Mouse (Mus musculus) c-Kit-positive CD71-positive TER-119-positive erythroid progenitor cells, embryonic 14.5 days (primary cell): ENCODE measurements around the gene Satb1.

Experiments
- DNase-seq: peaks from one replicate; pipeline ENCODE4 v3.0.0-alpha.2; 2013; ENCODE audit warnings: low spot score

Satb1 gene

DNA sequence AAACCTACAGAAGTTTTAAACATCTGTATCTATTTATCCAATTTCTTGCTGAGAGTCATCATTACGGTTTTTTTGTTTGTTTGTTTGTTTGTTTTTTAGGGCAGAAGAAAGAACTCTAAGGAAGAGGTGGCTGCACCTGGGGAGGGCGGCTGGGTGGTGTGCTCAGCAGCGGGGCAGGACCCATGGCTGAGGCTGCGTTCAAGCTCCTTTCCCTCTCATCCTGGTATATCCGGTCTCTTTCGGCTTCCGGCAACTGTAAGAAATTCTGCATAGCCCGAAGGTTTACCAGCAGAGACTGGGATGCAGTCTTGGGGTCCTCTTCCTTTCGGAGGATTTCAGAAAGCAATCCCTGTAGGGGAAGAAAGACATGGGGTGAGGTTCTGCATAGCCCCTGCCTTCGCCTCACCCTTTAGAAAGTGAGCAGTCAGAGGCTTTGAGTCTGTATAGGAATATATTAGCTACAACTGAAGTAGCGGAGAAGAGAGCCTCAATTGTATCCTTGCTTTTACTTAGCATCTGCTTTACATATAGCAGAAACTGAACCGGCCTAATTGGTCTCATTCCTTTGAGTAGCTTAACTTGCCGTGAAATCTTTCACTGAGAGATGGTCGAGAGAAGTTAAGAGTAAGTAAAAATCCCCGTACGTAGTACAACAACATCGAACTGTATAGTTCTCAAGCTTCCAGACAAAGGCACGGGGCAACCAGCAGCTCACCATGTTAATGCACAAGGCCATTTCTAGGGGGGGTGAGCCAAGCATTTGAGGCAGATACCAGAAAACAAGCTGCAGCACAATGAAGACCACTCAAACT, 57.8 kb downstream of the Satb1 start:
- no peak for DNase-seq

DNA sequence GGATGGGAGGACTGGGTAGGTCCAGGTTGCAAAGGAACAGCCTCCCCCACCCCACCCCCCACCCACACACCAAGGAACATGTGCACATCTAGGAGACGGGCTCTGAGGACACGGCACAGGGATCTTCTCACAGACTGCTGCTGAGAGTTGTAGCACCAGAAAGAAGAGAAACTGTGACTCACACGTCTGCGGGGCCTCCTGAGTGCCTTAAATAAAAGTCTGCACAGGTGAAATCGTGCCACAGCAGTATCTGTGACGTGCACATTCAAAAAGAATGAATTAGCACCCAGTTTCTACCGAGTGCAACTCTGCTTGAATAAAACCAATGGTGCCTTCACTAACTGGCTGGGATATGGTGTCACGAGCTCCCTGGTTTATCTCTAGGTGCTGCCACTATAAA, 69.5 kb downstream of the Satb1 start:
- no peak for DNase-seq

DNA sequence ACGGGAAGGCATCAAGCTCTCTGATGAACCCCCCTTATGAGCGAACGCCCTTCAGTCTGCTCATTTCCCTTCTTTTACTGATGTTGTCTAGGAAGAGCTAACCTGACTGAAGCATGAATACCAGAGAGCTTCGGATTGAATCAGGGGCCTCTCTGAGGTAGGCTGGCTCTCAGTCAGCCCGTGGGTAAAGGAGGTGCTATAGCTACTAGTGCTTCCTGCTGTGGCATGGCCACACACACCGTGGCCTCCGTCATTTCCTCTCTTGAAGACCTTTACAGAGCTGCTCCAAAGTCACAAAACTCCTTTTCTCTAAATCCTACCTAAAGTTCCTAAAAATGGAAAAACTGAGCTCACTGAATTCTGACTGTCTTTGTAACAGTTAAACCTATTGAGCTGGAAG, 70.6 kb downstream of the Satb1 start:
- DNase-seq, result no peak

DNA sequence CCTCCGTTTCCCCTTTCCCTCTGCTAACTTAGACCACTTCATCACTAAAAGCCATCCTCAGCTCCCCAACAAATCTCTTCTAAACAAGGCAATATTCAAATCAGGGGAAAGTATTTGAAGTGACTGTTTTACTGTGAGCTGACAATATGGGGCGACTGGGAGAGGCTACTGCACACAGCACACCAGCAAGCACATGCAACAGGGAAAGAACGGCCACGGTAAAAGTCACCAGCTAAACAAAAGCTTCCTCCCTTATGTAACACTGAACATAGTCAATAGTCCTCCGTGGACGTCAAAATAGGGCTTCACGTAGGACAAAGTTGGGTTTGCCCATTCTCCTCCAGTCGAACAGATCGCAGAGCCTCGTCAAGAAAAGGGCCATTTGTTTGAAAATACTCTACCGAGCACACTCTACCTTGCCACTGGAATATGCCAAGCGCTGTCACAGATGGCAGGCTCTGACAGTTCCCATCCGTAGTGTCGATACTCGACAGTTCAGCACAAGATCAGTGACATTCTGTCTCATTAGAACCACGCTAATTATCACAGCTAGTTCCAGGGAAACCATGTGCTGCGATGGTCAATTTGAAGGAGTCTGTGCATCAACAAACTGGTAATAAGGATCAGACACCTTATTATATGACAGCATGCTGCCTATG, 72.0 kb downstream of the Satb1 start:
- DNase-seq, result no peak

DNA sequence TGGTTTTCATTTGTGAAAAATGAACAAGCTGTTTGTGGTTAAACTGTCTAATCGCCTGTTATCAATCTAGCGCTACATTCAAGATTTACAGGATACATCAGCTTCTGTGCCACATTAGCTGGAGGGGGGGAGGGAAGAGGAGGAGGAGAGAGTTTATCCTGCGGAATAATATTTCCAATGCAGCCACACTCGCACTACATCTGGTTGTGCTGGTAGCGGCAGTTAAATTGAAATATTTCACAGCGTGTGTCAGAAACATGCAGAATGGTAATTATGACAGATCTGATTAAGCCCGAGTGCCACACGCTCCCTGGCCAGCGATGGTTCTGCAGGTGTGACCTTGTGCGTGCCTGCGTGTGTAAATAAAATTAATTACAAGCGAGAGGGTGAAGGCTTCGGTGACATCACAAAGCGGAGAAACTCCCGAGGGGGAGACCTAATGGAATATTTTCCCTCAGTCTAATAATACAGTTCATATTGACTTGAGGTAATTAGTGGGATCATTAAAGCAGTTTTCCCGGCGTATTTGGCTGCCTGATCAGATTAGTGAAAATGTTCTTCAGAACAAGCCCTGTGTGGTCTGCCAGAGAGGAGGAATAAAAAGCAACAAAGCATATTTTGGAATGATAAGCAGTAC, 72.7 kb downstream of the Satb1 start:
- DNase-seq, result no peak

DNA sequence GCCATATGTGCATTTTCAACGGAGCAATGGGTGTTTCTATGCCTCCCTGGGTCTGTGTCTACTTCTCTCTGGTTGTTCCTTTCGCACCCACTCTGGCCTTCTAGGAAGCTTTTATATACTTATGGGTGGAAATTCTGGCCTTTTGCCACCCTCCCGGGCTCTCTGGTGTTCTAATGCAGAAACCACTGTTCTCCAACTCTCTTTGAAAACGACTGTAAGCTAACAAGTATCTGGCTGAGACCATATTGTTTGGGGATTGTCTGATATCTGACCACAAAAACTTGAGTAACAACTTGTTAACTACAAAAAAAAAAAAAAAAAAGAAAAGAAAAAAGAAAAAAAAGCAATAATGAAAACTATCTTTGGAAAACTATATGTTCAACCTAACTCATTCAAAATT, 73.6 kb downstream of the Satb1 start:
- DNase-seq, result no peak

DNA sequence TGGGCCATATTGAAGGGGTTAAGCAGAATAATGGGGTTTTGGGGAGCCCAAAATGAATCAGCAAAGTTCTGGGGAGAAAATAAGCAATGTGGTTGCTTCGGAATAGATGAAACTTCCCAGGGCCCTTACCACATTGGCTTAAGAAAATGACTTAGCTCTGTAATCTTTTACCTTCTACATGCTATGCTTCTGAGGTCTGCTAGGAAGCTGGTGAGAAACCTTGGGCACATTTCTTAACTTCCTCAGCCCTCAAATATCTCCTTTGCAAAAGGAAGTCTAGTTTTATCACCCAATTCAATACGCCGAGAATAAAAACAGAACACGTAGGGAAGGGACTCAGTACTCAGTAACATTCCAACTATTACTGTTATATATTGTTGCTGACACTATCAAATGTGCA, 80.9 kb downstream of the Satb1 start:
- DNase-seq, result no peak

DNA sequence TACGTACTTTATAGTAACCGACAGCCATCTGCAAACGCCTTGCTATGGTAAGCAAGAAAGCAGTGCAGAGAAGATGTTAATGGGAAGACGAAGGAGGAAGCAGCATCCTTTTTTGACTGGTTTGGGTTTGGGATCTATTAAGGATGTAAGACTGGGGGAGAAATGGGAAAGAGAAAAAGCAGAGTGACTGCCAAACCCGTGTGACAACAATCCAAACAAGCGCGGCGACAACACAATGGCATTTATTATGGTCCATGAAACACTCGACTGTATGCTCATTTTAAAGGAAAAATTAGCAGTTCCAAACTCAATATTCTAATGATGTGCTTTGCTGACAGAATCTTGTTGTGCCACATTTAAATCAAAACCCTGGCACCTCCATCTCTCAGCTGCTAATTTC, 85.9 kb downstream of the Satb1 start:
- no peak for DNase-seq

DNA sequence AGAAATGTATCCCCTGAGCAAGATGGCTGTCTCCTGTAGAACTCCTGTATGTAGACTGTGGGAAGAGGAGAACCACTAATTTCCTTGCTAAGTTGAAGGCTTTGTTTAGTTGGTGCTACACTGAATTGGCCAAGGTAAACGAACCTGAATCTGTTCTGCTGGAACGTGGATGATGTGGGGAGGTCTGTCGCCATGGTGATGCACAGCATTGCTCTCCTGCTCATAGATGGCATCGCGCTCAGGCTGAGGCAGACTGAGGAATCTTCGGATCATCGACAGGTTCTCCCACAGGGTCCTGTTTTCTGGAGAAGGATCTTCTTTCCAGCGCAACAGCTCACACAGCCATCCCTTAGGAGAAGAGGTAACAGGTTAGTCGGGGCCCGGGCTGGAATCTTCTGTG, 90.6 kb downstream of the Satb1 start:
- no peak for DNase-seq

DNA sequence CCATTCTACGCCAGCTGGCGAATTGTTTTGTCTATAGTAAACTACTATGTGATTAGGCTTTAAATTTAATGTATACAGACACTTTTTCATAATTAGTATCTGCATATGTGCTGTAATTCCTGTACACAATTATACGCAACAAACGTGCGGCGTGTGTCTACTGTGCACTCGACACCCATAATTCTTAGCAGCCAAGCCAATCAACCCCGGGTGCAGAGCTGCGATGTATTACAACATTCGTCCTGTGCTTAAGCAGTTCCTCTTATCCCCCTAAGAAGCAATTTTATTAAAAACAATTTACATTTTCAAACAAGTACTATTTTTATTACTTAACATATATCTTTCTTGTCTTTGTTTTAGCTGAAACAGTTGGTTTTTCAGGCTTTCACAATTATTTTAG, 92.0 kb downstream of the Satb1 start:
- DNase-seq, result no peak

DNA sequence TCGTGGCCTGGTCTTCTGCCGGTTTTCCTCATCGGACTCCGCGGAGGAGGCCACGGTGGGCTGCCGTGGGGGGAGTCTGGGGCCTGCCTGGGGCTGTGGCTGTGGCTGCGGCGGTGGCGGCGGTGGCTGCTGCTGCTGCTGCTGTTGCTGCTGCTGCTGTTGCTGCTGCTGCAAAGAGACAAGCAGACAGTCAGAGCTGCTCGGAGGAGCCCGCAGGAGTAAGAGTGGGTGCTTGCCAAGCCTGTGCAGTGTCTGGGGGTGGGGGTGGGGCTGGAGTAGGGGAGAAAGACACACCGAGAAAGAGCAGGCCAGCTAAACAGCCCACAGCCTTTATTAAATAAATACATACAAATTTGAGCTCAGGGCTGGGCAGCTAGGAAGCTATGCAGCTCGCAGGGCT, 92.8 kb downstream of the Satb1 start:
- no peak for DNase-seq

DNA sequence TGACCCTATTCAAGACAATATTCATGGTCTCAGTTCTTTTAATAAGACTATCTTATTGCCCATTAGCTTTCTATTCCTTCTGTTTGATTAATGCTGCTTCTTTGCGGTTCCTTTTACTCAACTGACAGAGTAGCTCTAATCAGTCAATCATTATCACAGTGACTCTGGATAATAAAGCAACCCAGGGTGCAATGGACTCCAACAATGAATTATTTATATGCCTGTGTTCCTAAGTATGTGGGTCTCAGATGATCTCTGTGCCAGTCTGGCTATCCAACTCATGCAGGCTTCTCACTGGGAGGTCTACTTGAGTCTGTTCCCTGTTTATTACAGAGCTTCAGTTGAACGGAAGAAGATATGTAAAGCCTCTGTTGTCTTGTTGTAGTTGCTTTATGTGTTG, 108.6 kb downstream of the Satb1 start:
- DNase-seq, result no peak

DNA sequence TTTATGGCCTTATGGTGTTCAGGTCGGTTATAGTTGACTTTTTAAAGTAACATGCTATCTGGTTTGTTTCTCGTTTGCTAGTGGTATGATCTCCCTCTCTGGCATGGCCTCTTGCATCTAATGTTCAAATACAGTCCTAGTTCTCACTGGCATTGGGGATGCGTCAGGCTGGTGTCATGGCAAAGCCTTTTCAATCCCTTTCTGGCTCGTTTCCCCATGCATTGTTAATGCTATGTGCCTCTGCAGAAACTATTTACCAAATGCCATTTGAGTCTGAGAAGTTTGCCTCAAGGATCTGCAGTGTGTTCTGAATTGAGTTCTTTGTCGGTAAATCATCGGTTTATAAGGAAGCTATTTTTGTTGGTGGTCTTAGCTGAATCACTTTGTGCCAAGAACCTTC, 137.4 kb downstream of the Satb1 start:
- DNase-seq, result no peak

DNA sequence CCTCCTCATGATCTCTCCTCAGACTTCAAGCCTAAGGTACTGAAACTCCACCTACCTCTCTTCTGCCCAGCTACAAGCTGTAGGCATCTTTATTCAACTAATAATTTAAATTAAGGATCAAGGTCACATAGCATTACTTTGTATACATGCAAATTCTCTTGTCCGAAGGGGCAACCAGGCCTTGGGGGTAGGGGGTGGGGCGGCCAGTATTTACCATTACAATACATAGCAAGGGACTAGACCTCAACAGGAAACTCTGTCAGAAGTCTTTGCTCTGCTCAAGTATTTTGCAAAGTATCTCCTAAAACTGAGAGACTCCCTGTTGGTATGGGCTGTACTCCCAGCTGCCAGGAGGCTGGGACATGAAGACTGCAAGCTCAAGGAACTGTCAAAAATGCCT, 137.8 kb downstream of the Satb1 start:
- no peak for DNase-seq

DNA sequence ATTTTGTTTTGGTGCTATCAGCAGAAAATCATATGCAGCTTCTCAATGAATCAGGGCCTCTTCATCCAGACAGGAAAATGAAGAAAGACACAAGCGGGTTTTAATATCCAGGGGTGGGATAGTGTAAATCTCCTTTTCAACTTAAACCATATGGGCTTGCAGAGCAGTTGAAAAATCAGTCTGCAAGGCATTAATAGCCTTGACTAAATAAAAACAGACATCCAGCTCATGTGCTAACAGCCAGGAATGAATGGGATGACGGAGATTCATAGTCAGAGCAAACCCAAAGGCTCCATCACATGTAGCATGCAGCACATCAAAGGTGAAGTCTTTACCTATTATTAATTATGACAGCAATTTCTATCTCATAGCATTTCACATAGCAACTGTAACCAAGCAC, 142.6 kb downstream of the Satb1 start:
- no peak for DNase-seq

DNA sequence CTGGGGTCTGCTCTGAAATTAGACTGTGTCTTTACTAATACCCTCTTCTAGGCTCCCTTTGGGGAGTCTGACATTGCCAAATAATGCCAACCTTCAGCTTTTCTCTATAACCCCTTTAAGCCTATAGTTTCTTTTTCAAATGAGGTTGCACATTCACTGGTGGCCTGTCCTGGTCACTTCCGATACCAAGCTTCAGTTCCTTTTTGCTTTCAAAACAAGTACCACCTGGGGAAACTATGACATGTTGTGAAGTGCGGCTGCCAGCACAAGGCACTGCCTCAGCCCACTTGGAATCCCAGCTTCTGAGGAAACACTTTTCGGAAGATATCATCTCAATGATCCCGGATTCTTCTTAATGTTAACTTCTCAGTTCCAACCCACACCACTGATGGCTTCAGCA, 145.9 kb downstream of the Satb1 start:
- DNase-seq, result no peak
